14 mouse cellular contexts compared by ENCODE assay signal in genomic region chr2:121434854-121435253, GRCm38 (mm10). TPM values are rescaled to one million over a fixed set of nuclear protein-coding genes. Genes with fewer than 3 reads are reported as not detected.
DNase-seq lines count a peak whose midpoint lies in the region; ATAC-seq and TF ChIP-seq lines count a peak whose summit lies in the region.
"Had no signal": no experiment of that assay in that cellular context is flagged by ENCODE, and none has a peak within 500 bp of the region (broad histone marks: within the 10 kb centered on the region; RNA-seq: fewer than 3 reads in every experiment).

No protein-coding gene starts in this region.

- no peak for ATAC-seq in hindbrain, embryonic 11.5 days (ENCODE audit: low FRiP score)
- no peak for ATAC-seq in hindbrain, embryonic 16.5 days
- ATAC-seq in G1E (ENCODE audit: extremely low read depth, insufficient number of reproducible peaks, low FRiP score, poor library complexity, severe bottlenecking) = no peak
- ATAC-seq in erythroid progenitor cell, adult 5-6 weeks (replicated peaks; ENCODE audit: low FRiP score, poor library complexity, severe bottlenecking) = peak; percentile 73; the same call in 1 of the 2 replicates
- no peak for ATAC-seq in kidney, embryonic 15.5 days (replicated peaks; ENCODE audit: low FRiP score)
- ATAC-seq: forebrain, embryonic 13.5 days had no signal

- H3K27ac ChIP-seq in hindbrain, embryonic 11.5 days (ENCODE audit: low read depth, low read length) = no peak overlapping the region
- no peak overlapping the region for H3K27ac ChIP-seq in hindbrain, embryonic 16.5 days (ENCODE audit: low read depth, low read length)
- H3K27ac ChIP-seq in kidney, embryonic 15.5 days = no peak overlapping the region
- H3K27ac ChIP-seq: forebrain, embryonic 13.5 days; heart, embryonic 13.5 days; lung, embryonic 15.5 days; neural tube, embryonic 15.5 days had no signal

- no peak overlapping the region for H3K4me3 ChIP-seq in hindbrain, embryonic 11.5 days (ENCODE audit: low read depth, low read length)
- H3K4me3 ChIP-seq in hindbrain, embryonic 16.5 days (ENCODE audit: low read length) = no peak overlapping the region
- no peak overlapping the region for H3K4me3 ChIP-seq in G1E (ENCODE audit: low read depth, low read length)
- H3K4me3 ChIP-seq in kidney, embryonic 15.5 days (replicated peaks) = no peak overlapping the region
- H3K4me3 ChIP-seq: forebrain, embryonic 13.5 days; heart, embryonic 13.5 days; lung, embryonic 15.5 days; neural tube, embryonic 15.5 days had no signal

- no peaks in the 10 kb centered on the region for H3K4me1 ChIP-seq in hindbrain, embryonic 11.5 days (replicated peaks; ENCODE audit: control insufficient read depth, insufficient read depth, low read length)
- no peaks in the 10 kb centered on the region for H3K4me1 ChIP-seq in hindbrain, embryonic 16.5 days (ENCODE audit: control insufficient read depth, insufficient read depth, low read depth, low read length)
- no peaks in the 10 kb centered on the region; the same call in 1 of the 2 replicates for H3K4me1 ChIP-seq in G1E (ENCODE audit: insufficient read depth, low read depth, low read length)
- no peaks in the 10 kb centered on the region for H3K4me1 ChIP-seq in kidney, embryonic 15.5 days
- H3K4me1 ChIP-seq: forebrain, embryonic 13.5 days; heart, embryonic 13.5 days; lung, embryonic 15.5 days; neural tube, embryonic 15.5 days had no signal

- H3K9ac ChIP-seq in hindbrain, embryonic 11.5 days (ENCODE audit: low read depth, low read length) = no peak overlapping the region
- no peak overlapping the region for H3K9ac ChIP-seq in hindbrain, embryonic 16.5 days (ENCODE audit: low read depth, low read length)
- no peak overlapping the region for H3K9ac ChIP-seq in kidney, embryonic 15.5 days
- H3K9ac ChIP-seq: forebrain, embryonic 13.5 days; heart, embryonic 13.5 days; lung, embryonic 15.5 days; neural tube, embryonic 15.5 days had no signal

- WGBS in hindbrain, embryonic 11.5 days = 97% methylated on average over 1 of the region's 1 CpGs
- WGBS in hindbrain, embryonic 16.5 days = 97% methylated on average over 1 of the region's 1 CpGs
- WGBS in kidney, embryonic 15.5 days = 96% methylated on average over 1 of the region's 1 CpGs

- 0 out of 2 replicates have a peak, but pooled peaks have one; percentile 30 for TF ChIP-seq CTCF in G1E (IDR thresholded peaks at IDR 0.05; ENCODE audit: low read depth, low read length)

- no peaks in the 10 kb centered on the region for H3K9me3 ChIP-seq in hindbrain, embryonic 11.5 days (ENCODE audit: control insufficient read depth, low read length)
- H3K9me3 ChIP-seq in hindbrain, embryonic 16.5 days (ENCODE audit: control insufficient read depth, low read length) = no peaks in the 10 kb centered on the region
- H3K9me3 ChIP-seq in G1E (replicated peaks) = no peaks in the 10 kb centered on the region
- H3K9me3 ChIP-seq in kidney, embryonic 15.5 days (replicated peaks) = no peaks in the 10 kb centered on the region
- H3K9me3 ChIP-seq: forebrain, embryonic 13.5 days; heart, embryonic 13.5 days; lung, embryonic 15.5 days; neural tube, embryonic 15.5 days had no signal

- no peaks in the 10 kb centered on the region for H3K27me3 ChIP-seq in hindbrain, embryonic 11.5 days (ENCODE audit: control insufficient read depth, insufficient read depth, low read length)
- H3K27me3 ChIP-seq in hindbrain, embryonic 16.5 days (replicated peaks; ENCODE audit: control insufficient read depth, insufficient read depth, low read length) = no peaks in the 10 kb centered on the region
- H3K27me3 ChIP-seq in G1E (ENCODE audit: insufficient read depth, low read length) = no peaks in the 10 kb centered on the region
- no peaks in the 10 kb centered on the region for H3K27me3 ChIP-seq in kidney, embryonic 15.5 days
- H3K27me3 ChIP-seq: forebrain, embryonic 13.5 days; heart, embryonic 13.5 days; lung, embryonic 15.5 days; neural tube, embryonic 15.5 days had no signal

- H3K36me3 ChIP-seq in hindbrain, embryonic 11.5 days (ENCODE audit: control insufficient read depth, insufficient read depth, low read length) = peaks cover 26% of the 10 kb centered on the region
- peaks cover 66% of the 10 kb centered on the region for H3K36me3 ChIP-seq in hindbrain, embryonic 16.5 days (ENCODE audit: control insufficient read depth, insufficient read depth, low read length)
- H3K36me3 ChIP-seq in G1E (replicated peaks) = peaks cover 90% of the 10 kb centered on the region
- H3K36me3 ChIP-seq in kidney, embryonic 15.5 days = peaks cover 98% of the 10 kb centered on the region

- H3K4me2 ChIP-seq in hindbrain, embryonic 11.5 days (replicated peaks; ENCODE audit: low read depth, low read length) = no peak overlapping the region
- H3K4me2 ChIP-seq in hindbrain, embryonic 16.5 days (ENCODE audit: low read length) = no peak overlapping the region
- no peak overlapping the region for H3K4me2 ChIP-seq in kidney, embryonic 15.5 days
- H3K4me2 ChIP-seq: forebrain, embryonic 13.5 days; heart, embryonic 13.5 days; lung, embryonic 15.5 days; neural tube, embryonic 15.5 days had no signal

- DNase-seq in hindbrain, embryonic 11.5 days (ENCODE audit: low spot score) = peak; percentile 46
- DNase-seq in 3T3-L1 (ENCODE audit: low read depth, low spot score) = peak; percentile 78
- DNase-seq in G1E (ENCODE audit: low spot score) = peak; percentile 22
- no peak for DNase-seq in natural killer cell, adult 2 months (ENCODE audit: low spot score in 2 of 2)
- DNase-seq in thymus, postnatal 4 days = no peak
- DNase-seq: cerebellum, adult 11-12 months; kidney, postnatal 10 days had no signal

RNA-seq across cellular contexts. Expression of gene Ell3, which starts 9.2 kb away (rescaled TPM):
- 3.1 and 3.7 TPM in 2 replicates for polyA plus RNA-seq in hindbrain, embryonic 11.5 days (2014; fragmentation: Nextera tagmentation; extraction: Ambion mirVana)
- polyA plus RNA-seq in hindbrain, embryonic 16.5 days (2015; fragmentation: Nextera tagmentation; extraction: Ambion mirVana) = 2.4 and 3.0 TPM in 2 replicates
- total RNA-seq in G1E (2014; fragmentation: Nextera tagmentation) (not detected in 2 replicates), G1E (2017) (0.29 TPM in 1 of 2 replicates, not detected in the other)
- polyA plus RNA-seq in G1E (2012) = 0.02 TPM in 1 of 2 replicates, not detected in the other
- total RNA-seq in erythroid progenitor cell, adult 5-6 weeks (2015; ENCODE audit: low replicate concordance) = 1.4 TPM in 1 of 2 replicates, not detected in the other
- total RNA-seq in erythroid progenitor cell, adult 5-6 weeks (2017; ENCODE audit: low replicate concordance) = not detected in 2 replicates
- 11.2 and 12.9 TPM in 2 replicates for polyA plus RNA-seq in kidney, embryonic 15.5 days (2015; fragmentation: Nextera tagmentation; extraction: Ambion mirVana)

RNA-seq across cellular contexts. Expression of gene Serf2, which starts 14.1 kb away (rescaled TPM):
- polyA plus RNA-seq in hindbrain, embryonic 11.5 days (2014; fragmentation: Nextera tagmentation; extraction: Ambion mirVana) = 457 and 490 TPM in 2 replicates
- polyA plus RNA-seq in hindbrain, embryonic 16.5 days (2015; fragmentation: Nextera tagmentation; extraction: Ambion mirVana) = 254 and 262 TPM in 2 replicates
- total RNA-seq in G1E (2014; fragmentation: Nextera tagmentation) (123 and 125 TPM in 2 replicates), G1E (2017) (282 and 373 TPM in 2 replicates)
- 206 and 279 TPM in 2 replicates for polyA plus RNA-seq in G1E (2012)
- total RNA-seq in erythroid progenitor cell, adult 5-6 weeks (2015; ENCODE audit: low replicate concordance) = 89.4 and 100 TPM in 2 replicates
- total RNA-seq in erythroid progenitor cell, adult 5-6 weeks (2017; ENCODE audit: low replicate concordance) = 55.3 and 77.3 TPM in 2 replicates
- polyA plus RNA-seq in kidney, embryonic 15.5 days (2015; fragmentation: Nextera tagmentation; extraction: Ambion mirVana) = 482 and 510 TPM in 2 replicates

RNA-seq across cellular contexts. Expression of gene Hypk, which starts 18.2 kb away (rescaled TPM):
- 114 and 116 TPM in 2 replicates for polyA plus RNA-seq in hindbrain, embryonic 11.5 days (2014; fragmentation: Nextera tagmentation; extraction: Ambion mirVana)
- 99.2 and 122 TPM in 2 replicates for polyA plus RNA-seq in hindbrain, embryonic 16.5 days (2015; fragmentation: Nextera tagmentation; extraction: Ambion mirVana)
- total RNA-seq in G1E (2014; fragmentation: Nextera tagmentation) (20.7 and 21.5 TPM in 2 replicates), G1E (2017) (73.2 and 82.9 TPM in 2 replicates)
- 112 and 124 TPM in 2 replicates for polyA plus RNA-seq in G1E (2012)
- total RNA-seq in erythroid progenitor cell, adult 5-6 weeks (2015; ENCODE audit: low replicate concordance) = 28.1 and 64.1 TPM in 2 replicates
- total RNA-seq in erythroid progenitor cell, adult 5-6 weeks (2017; ENCODE audit: low replicate concordance) = 53.4 and 71.4 TPM in 2 replicates
- 119 and 120 TPM in 2 replicates for polyA plus RNA-seq in kidney, embryonic 15.5 days (2015; fragmentation: Nextera tagmentation; extraction: Ambion mirVana)

RNA-seq across cellular contexts. Expression of gene Catsper2, which starts 21.3 kb away (rescaled TPM):
- polyA plus RNA-seq in hindbrain, embryonic 11.5 days (2014; fragmentation: Nextera tagmentation; extraction: Ambion mirVana) = 1.9 and 2.7 TPM in 2 replicates
- polyA plus RNA-seq in hindbrain, embryonic 16.5 days (2015; fragmentation: Nextera tagmentation; extraction: Ambion mirVana) = 3.5 and 3.6 TPM in 2 replicates
- total RNA-seq in G1E (2014; fragmentation: Nextera tagmentation) (2.9 and 3.4 TPM in 2 replicates), G1E (2017) (0.55 and 1.2 TPM in 2 replicates)
- 0.11 and 0.13 TPM in 2 replicates for polyA plus RNA-seq in G1E (2012)
- not detected in 2 replicates for total RNA-seq in erythroid progenitor cell, adult 5-6 weeks (2015; ENCODE audit: low replicate concordance)
- total RNA-seq in erythroid progenitor cell, adult 5-6 weeks (2017; ENCODE audit: low replicate concordance) = not detected in 2 replicates
- 1.8 and 2.7 TPM in 2 replicates for polyA plus RNA-seq in kidney, embryonic 15.5 days (2015; fragmentation: Nextera tagmentation; extraction: Ambion mirVana)

RNA-seq across cellular contexts. Expression of gene Pdia3, which starts 21.3 kb away (rescaled TPM):
- 470 and 556 TPM in 2 replicates for polyA plus RNA-seq in hindbrain, embryonic 11.5 days (2014; fragmentation: Nextera tagmentation; extraction: Ambion mirVana)
- polyA plus RNA-seq in hindbrain, embryonic 16.5 days (2015; fragmentation: Nextera tagmentation; extraction: Ambion mirVana) = 379 and 403 TPM in 2 replicates
- total RNA-seq in G1E (2014; fragmentation: Nextera tagmentation) = 233 and 263 TPM in 2 replicates
- 90.1 and 104 TPM in 2 replicates for total RNA-seq in G1E (2017)
- 315 and 418 TPM in 2 replicates for polyA plus RNA-seq in G1E (2012)
- 95.9 and 112 TPM in 2 replicates for total RNA-seq in erythroid progenitor cell, adult 5-6 weeks (2015; ENCODE audit: low replicate concordance)
- 73.1 and 88.2 TPM in 2 replicates for total RNA-seq in erythroid progenitor cell, adult 5-6 weeks (2017; ENCODE audit: low replicate concordance)
- 811 and 867 TPM in 2 replicates for polyA plus RNA-seq in kidney, embryonic 15.5 days (2015; fragmentation: Nextera tagmentation; extraction: Ambion mirVana)

Comparison
In these comparisons a context has a peak if more than half of its experiments do, and no peak if none do; other contexts are left out.
1. DNase-seq: peak in hindbrain, embryonic 11.5 days (single experiment), 3T3-L1 (single experiment) and G1E (single experiment); none in natural killer cell, adult 2 months (0 of 2) and thymus, postnatal 4 days (single experiment).